Mouse (Mus musculus): ENCODE data around the gene Ankrd53. TPM values are rescaled to one million over a fixed set of nuclear protein-coding genes. Genes with fewer than 3 reads are reported as not detected.

Ankrd53 gene
- polyA plus RNA-seq, 1 experiment from 2014 or later: 0.33 TPM

GRCm38 (mm10) chr6:83722526-83722925 is 39.9 kb upstream of the Ankrd53 start:
- WGBS: 11% methylated on average over 6 of the region's 6 CpGs
- peaks cover 57% of the 10 kb centered on the region for H3K27me3 ChIP-seq (ENCODE audit: insufficient read depth, low read length)

GRCm38 (mm10) chr6:83727178-83727577 is 35.3 kb upstream of the Ankrd53 start:
- no peaks in the 10 kb centered on the region for H3K36me3 ChIP-seq (ENCODE audit: insufficient read depth, low read length)
- peaks cover 14% of the 10 kb centered on the region for H3K27me3 ChIP-seq (ENCODE audit: insufficient read depth, low read length)
- no peaks in the 10 kb centered on the region for H3K4me1 ChIP-seq (replicated peaks; ENCODE audit: insufficient read depth, low read length)
- ATAC-seq (replicated peaks; ENCODE audit: low FRiP score, low read depth) (no peak), DNase-seq (ENCODE audit: low spot score) (no peak)
- no peak overlapping the region for H3K9ac ChIP-seq (ENCODE audit: low read depth, low read length)
- TF ChIP-seq CTCF (IDR thresholded peaks at IDR 0.05; ENCODE audit: low read depth): peak; percentile 51
- H3K9me3 ChIP-seq (replicated peaks; ENCODE audit: low read length): no peaks in the 10 kb centered on the region
- no peak overlapping the region for H3K4me3 ChIP-seq (replicated peaks; ENCODE audit: low read depth, low read length)
- no peak overlapping the region for H3K27ac ChIP-seq
- WGBS: 45% methylated on average over 4 of the region's 4 CpGs
- H3K4me2 ChIP-seq (ENCODE audit: low read length): no peak overlapping the region

More at GRCm38 (mm10) chr6:83722526-83722925, 39.9 kb upstream of the Ankrd53 start:
- H3K4me3 ChIP-seq (replicated peaks; ENCODE audit: low read depth, low read length): no peak overlapping the region
- H3K4me2 ChIP-seq (ENCODE audit: low read length): no peak overlapping the region
- no peaks in the 10 kb centered on the region for H3K4me1 ChIP-seq (replicated peaks; ENCODE audit: insufficient read depth, low read length)
- H3K27ac ChIP-seq: no peak overlapping the region
- H3K9me3 ChIP-seq (replicated peaks; ENCODE audit: low read length): no peaks in the 10 kb centered on the region
- TF ChIP-seq CTCF (IDR thresholded peaks at IDR 0.05; ENCODE audit: low read depth): no peak
- no peak for DNase-seq (ENCODE audit: low spot score)
- H3K9ac ChIP-seq (ENCODE audit: low read depth, low read length): no peak overlapping the region
- H3K36me3 ChIP-seq (ENCODE audit: insufficient read depth, low read length): no peaks in the 10 kb centered on the region
- no peak for ATAC-seq (replicated peaks; ENCODE audit: low FRiP score, low read depth)

- Histone ChIP-seq H3K36me3 (ENCODE audit: insufficient read depth, low read length) (no peaks in the 10 kb centered on the region), H3K27ac (no peak overlapping the region), H3K27me3 (ENCODE audit: insufficient read depth, low read length) (peaks cover 3% of the 10 kb centered on the region), H3K4me1 (replicated peaks; ENCODE audit: insufficient read depth, low read length) (no peaks in the 10 kb centered on the region), H3K9ac (ENCODE audit: low read depth, low read length) (no peak overlapping the region), H3K4me2 (ENCODE audit: low read length) (no peak overlapping the region), H3K4me3 (replicated peaks; ENCODE audit: low read depth, low read length) (no peak overlapping the region), H3K9me3 (replicated peaks; ENCODE audit: low read length) (no peaks in the 10 kb centered on the region)
- DNase-seq (ENCODE audit: low spot score) (no peak), ATAC-seq (replicated peaks; ENCODE audit: low FRiP score, low read depth) (no peak)
- 59% methylated on average over 3 of the region's 3 CpGs for WGBS
- peak; percentile 68 for TF ChIP-seq CTCF (IDR thresholded peaks at IDR 0.05; ENCODE audit: low read depth)
Measured at GRCm38 (mm10) chr6:83728488-83728887, 34.0 kb upstream of the Ankrd53 start.

DNA sequence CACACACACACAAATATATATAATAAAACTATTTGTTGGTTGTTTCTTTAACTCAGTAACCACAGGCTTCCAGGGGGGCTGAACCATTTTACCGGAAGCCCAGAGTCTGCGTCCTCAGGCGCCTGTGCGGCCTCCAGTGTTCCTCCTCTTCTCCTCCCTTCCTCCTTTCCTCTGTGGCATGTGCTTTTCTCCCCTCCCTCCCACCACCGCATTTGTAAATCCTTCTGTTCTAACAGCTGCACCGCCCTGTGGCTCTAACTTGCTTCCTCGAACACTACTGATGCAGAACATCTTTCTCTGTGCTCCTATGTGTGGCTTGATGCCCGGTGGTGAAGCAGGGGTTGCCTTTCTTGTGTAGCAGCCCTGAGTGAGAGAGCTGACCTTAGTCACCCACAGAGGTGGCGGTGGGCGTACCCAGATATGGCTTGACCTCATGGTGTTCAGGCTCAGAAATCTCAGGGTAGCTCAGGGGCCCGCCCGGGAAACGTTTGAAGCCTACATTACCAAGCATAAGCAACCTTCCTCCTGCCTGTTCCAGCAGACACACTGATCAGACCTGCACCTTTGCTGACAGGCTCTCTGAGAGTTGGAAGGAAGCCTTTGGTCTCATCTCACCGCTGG is 33.0 kb upstream of the Ankrd53 start:
- 60% methylated on average over 14 of the region's 14 CpGs for WGBS
- DNase-seq (ENCODE audit: low spot score): no peak
- no peak overlapping the region for H3K4me2 ChIP-seq (ENCODE audit: low read length)
- no peak for TF ChIP-seq CTCF (IDR thresholded peaks at IDR 0.05; ENCODE audit: low read depth)
- no peaks in the 10 kb centered on the region for H3K4me1 ChIP-seq (replicated peaks; ENCODE audit: insufficient read depth, low read length)
- H3K27ac ChIP-seq: no peak overlapping the region
- no peak for ATAC-seq (replicated peaks; ENCODE audit: low FRiP score, low read depth)
- no peaks in the 10 kb centered on the region; the same call in 1 of the 2 replicates for H3K27me3 ChIP-seq (ENCODE audit: insufficient read depth, low read length)
- no peak overlapping the region for H3K9ac ChIP-seq (ENCODE audit: low read depth, low read length)
- H3K36me3 ChIP-seq (ENCODE audit: insufficient read depth, low read length): no peaks in the 10 kb centered on the region
- no peaks in the 10 kb centered on the region for H3K9me3 ChIP-seq (replicated peaks; ENCODE audit: low read length)
- no peak overlapping the region for H3K4me3 ChIP-seq (replicated peaks; ENCODE audit: low read depth, low read length)

GRCm38 (mm10) chr6:83731128-83731527 is 31.3 kb upstream of the Ankrd53 start:
- Histone ChIP-seq H3K27me3 (ENCODE audit: insufficient read depth, low read length) (no peaks in the 10 kb centered on the region), H3K4me1 (replicated peaks; ENCODE audit: insufficient read depth, low read length) (no peaks in the 10 kb centered on the region), H3K9ac (ENCODE audit: low read depth, low read length) (no peak overlapping the region), H3K4me2 (ENCODE audit: low read length) (no peak overlapping the region), H3K36me3 (ENCODE audit: insufficient read depth, low read length) (no peaks in the 10 kb centered on the region), H3K27ac (no peak overlapping the region), H3K4me3 (replicated peaks; ENCODE audit: low read depth, low read length) (no peak overlapping the region), H3K9me3 (replicated peaks; ENCODE audit: low read length) (no peaks in the 10 kb centered on the region)
- peak; percentile 80 for TF ChIP-seq CTCF (IDR thresholded peaks at IDR 0.05; ENCODE audit: low read depth)
- 29% methylated on average over 5 of the region's 5 CpGs for WGBS
- ATAC-seq (replicated peaks; ENCODE audit: low FRiP score, low read depth): no peak
- peak; percentile 76 for DNase-seq (ENCODE audit: low spot score)

GRCm38 (mm10) chr6:83737311-83737710 is 25.1 kb upstream of the Ankrd53 start:
- H3K4me1 ChIP-seq (replicated peaks; ENCODE audit: insufficient read depth, low read length): no peaks in the 10 kb centered on the region
- DNase-seq (ENCODE audit: low spot score): no peak
- H3K4me2 ChIP-seq (ENCODE audit: low read length): no peak overlapping the region
- 33% methylated on average over 12 of the region's 13 CpGs for WGBS
- TF ChIP-seq CTCF (IDR thresholded peaks at IDR 0.05; ENCODE audit: low read depth): no peak
- no peak overlapping the region for H3K27ac ChIP-seq
- no peaks in the 10 kb centered on the region for H3K27me3 ChIP-seq (ENCODE audit: insufficient read depth, low read length)
- no peaks in the 10 kb centered on the region for H3K9me3 ChIP-seq (replicated peaks; ENCODE audit: low read length)
- H3K4me3 ChIP-seq (replicated peaks; ENCODE audit: low read depth, low read length): no peak overlapping the region
- no peaks in the 10 kb centered on the region for H3K36me3 ChIP-seq (ENCODE audit: insufficient read depth, low read length)
- no peak overlapping the region for H3K9ac ChIP-seq (ENCODE audit: low read depth, low read length)
- no peak for ATAC-seq (replicated peaks; ENCODE audit: low FRiP score, low read depth)

DNA sequence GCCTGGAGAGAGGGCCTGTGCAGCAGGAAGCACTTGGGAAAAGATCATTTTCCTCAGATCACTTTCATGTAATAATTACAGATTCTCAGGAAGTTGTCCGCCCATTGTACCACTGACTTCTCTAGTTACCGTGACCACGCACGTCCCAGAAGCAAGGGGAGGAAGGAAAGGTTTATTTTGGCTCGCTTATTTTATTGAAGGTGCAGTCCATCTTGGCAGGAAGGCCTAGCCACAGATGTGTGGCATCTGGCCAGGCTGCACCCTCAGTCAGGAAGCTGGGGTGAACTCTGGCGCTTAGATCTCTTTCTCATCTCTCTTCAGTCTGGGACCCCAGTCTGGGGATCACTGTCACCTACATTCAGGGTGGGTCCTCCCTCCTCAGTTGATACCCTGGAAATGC is 23.8 kb upstream of the Ankrd53 start:
- Histone ChIP-seq H3K4me3 (replicated peaks; ENCODE audit: low read depth, low read length) (no peak overlapping the region), H3K27me3 (ENCODE audit: insufficient read depth, low read length) (no peaks in the 10 kb centered on the region), H3K27ac (no peak overlapping the region), H3K9me3 (replicated peaks; ENCODE audit: low read length) (no peaks in the 10 kb centered on the region), H3K9ac (ENCODE audit: low read depth, low read length) (no peak overlapping the region), H3K4me2 (ENCODE audit: low read length) (no peak overlapping the region), H3K36me3 (ENCODE audit: insufficient read depth, low read length) (no peaks in the 10 kb centered on the region), H3K4me1 (replicated peaks; ENCODE audit: insufficient read depth, low read length) (no peaks in the 10 kb centered on the region)
- no peak for ATAC-seq (replicated peaks; ENCODE audit: low FRiP score, low read depth)
- no peak for TF ChIP-seq CTCF (IDR thresholded peaks at IDR 0.05; ENCODE audit: low read depth)
- no peak for DNase-seq (ENCODE audit: low spot score)
- 29% methylated on average over 6 of the region's 6 CpGs for WGBS

Data from kidney, postnatal 0 days (tissue).